ENCODE assay signal across 10 mouse cellular contexts in genomic region chr11:103144309-103145285, GRCm38 (mm10). TPM values are rescaled to one million over a fixed set of nuclear protein-coding genes. Genes with fewer than 3 reads are reported as not detected.
DNase-seq lines count a peak whose midpoint lies in the region; ATAC-seq lines count a peak whose summit lies in the region.
"Had no signal": no experiment of that assay in that cellular context is flagged by ENCODE, and none has a peak within 500 bp of the region (broad histone marks: within the 10 kb centered on the region; RNA-seq: fewer than 3 reads in every experiment).

No protein-coding gene starts in this region.

- peaks cover 46% of the 10 kb centered on the region for H3K4me1 ChIP-seq in heart, embryonic 12.5 days (replicated peaks)
- peaks cover 24% of the 10 kb centered on the region for H3K4me1 ChIP-seq in midbrain, embryonic 13.5 days (replicated peaks)

- ATAC-seq in heart, embryonic 12.5 days (ENCODE audit: insufficient number of reproducible peaks, low FRiP score) = no peak
- no peak for ATAC-seq in midbrain, embryonic 13.5 days

- peaks cover 1% of the 10 kb centered on the region; the same call in 1 of the 2 replicates for H3K36me3 ChIP-seq in heart, embryonic 12.5 days
- peaks cover 6% of the 10 kb centered on the region; the same call in 1 of the 2 replicates for H3K36me3 ChIP-seq in midbrain, embryonic 13.5 days

- DNase-seq in heart, postnatal 4 days = no peak
- DNase-seq in 3T3-L1 (ENCODE audit: low read depth, low spot score) = peak; percentile 86
- peak; percentile 62 for DNase-seq in adrenal gland, postnatal 14 days
- peak; percentile 27 for DNase-seq in kidney, postnatal 14 days
- DNase-seq in layer of hippocampus, adult 9-11 months = no peak
- DNase-seq in layer of hippocampus, postnatal 10 days (ENCODE audit: low spot score in 2 of 2) = no peak
- DNase-seq: cerebellum, postnatal 36 days; gastrocnemius, postnatal 10 days had no signal

- WGBS in heart, embryonic 12.5 days = 35% methylated on average over 12 of the region's 12 CpGs
- 48% methylated on average over 12 of the region's 12 CpGs for WGBS in midbrain, embryonic 13.5 days

- H3K4me3 ChIP-seq in heart, embryonic 12.5 days = no peak overlapping the region
- H3K4me3 ChIP-seq in midbrain, embryonic 13.5 days (replicated peaks) = no peak overlapping the region

- H3K9ac ChIP-seq in heart, embryonic 12.5 days = no peak overlapping the region
- H3K9ac ChIP-seq in midbrain, embryonic 13.5 days (replicated peaks) = no peak overlapping the region

- H3K4me2 ChIP-seq in heart, embryonic 12.5 days = no peak overlapping the region
- no peak overlapping the region for H3K4me2 ChIP-seq in midbrain, embryonic 13.5 days (replicated peaks)

- H3K27me3 ChIP-seq in heart, embryonic 12.5 days (replicated peaks) = no peaks in the 10 kb centered on the region
- H3K27me3 ChIP-seq in midbrain, embryonic 13.5 days = no peaks in the 10 kb centered on the region

- H3K9me3 ChIP-seq in heart, embryonic 12.5 days (replicated peaks) = no peaks in the 10 kb centered on the region
- no peaks in the 10 kb centered on the region for H3K9me3 ChIP-seq in midbrain, embryonic 13.5 days

- H3K27ac ChIP-seq in heart, embryonic 12.5 days (ENCODE audit: poor library complexity, severe bottlenecking) = peak overlapping the region; percentile 32
- no peak overlapping the region for H3K27ac ChIP-seq in midbrain, embryonic 13.5 days

RNA-seq across cellular contexts. Expression of gene Hexim2, which starts 12.4 kb away (rescaled TPM):
- 7.8 and 8.4 TPM in 2 replicates for polyA plus RNA-seq in heart, embryonic 12.5 days (2016; fragmentation: Nextera tagmentation; extraction: Ambion mirVana)
- 1 to 10 TPM; 4.2 to 4.8 TPM for total RNA-seq in heart, postnatal 4 days (2021)
- 3.9 and 5.6 TPM in 2 replicates for total RNA-seq in adrenal gland, postnatal 14 days (2021)
- 10 to 100 TPM; 14.4 to 16.9 TPM for total RNA-seq in layer of hippocampus, postnatal 10 days (2021)
- polyA plus RNA-seq in midbrain, embryonic 13.5 days (2015; fragmentation: Nextera tagmentation; extraction: Ambion mirVana) = 18.8 and 20.0 TPM in 2 replicates

RNA-seq across cellular contexts. Expression of gene Fmnl1, which starts 26.3 kb away (rescaled TPM):
- polyA plus RNA-seq in heart, embryonic 12.5 days (2016; fragmentation: Nextera tagmentation; extraction: Ambion mirVana) = 1.1 and 1.7 TPM in 2 replicates
- 1 to 10 TPM; 7.4 to 8.6 TPM for total RNA-seq in heart, postnatal 4 days (2021)
- 14.4 and 30.4 TPM in 2 replicates for total RNA-seq in adrenal gland, postnatal 14 days (2021)
- 10 to 100 TPM; 83.4 to 87.0 TPM for total RNA-seq in layer of hippocampus, postnatal 10 days (2021)
- 1.7 and 3.7 TPM in 2 replicates for polyA plus RNA-seq in midbrain, embryonic 13.5 days (2015; fragmentation: Nextera tagmentation; extraction: Ambion mirVana)

RNA-seq across cellular contexts. Expression of gene Hexim1, which starts 28.6 kb away (rescaled TPM):
- polyA plus RNA-seq in heart, embryonic 12.5 days (2016; fragmentation: Nextera tagmentation; extraction: Ambion mirVana) = 2.8 and 3.0 TPM in 2 replicates
- 10 to 100 TPM; 14.8 to 15.7 TPM for total RNA-seq in heart, postnatal 4 days (2021)
- 57.8 and 62.1 TPM in 2 replicates for total RNA-seq in adrenal gland, postnatal 14 days (2021)
- 10 to 100 TPM; 38.0 to 38.7 TPM for total RNA-seq in layer of hippocampus, postnatal 10 days (2021)
- polyA plus RNA-seq in midbrain, embryonic 13.5 days (2015; fragmentation: Nextera tagmentation; extraction: Ambion mirVana) = 3.5 and 3.9 TPM in 2 replicates

RNA-seq across cellular contexts. Expression of gene Acbd4, which starts 43.1 kb away (rescaled TPM):
- polyA plus RNA-seq in heart, embryonic 12.5 days (2016; fragmentation: Nextera tagmentation; extraction: Ambion mirVana) = 13.5 and 13.8 TPM in 2 replicates
- 10 to 100 TPM; 25.9 to 29.2 TPM for total RNA-seq in heart, postnatal 4 days (2021)
- total RNA-seq in adrenal gland, postnatal 14 days (2021) = 77.8 and 84.9 TPM in 2 replicates
- total RNA-seq in layer of hippocampus, postnatal 10 days (2021) = 10 to 100 TPM; 63.1 to 66.1 TPM
- 6.5 and 7.8 TPM in 2 replicates for polyA plus RNA-seq in midbrain, embryonic 13.5 days (2015; fragmentation: Nextera tagmentation; extraction: Ambion mirVana)

RNA-seq across cellular contexts. Expression of gene Plcd3, which starts 43.1 kb away (rescaled TPM):
- 5.8 and 6.6 TPM in 2 replicates for polyA plus RNA-seq in heart, embryonic 12.5 days (2016; fragmentation: Nextera tagmentation; extraction: Ambion mirVana)
- 10 to 100 TPM; 28.0 to 34.8 TPM for total RNA-seq in heart, postnatal 4 days (2021)
- total RNA-seq in adrenal gland, postnatal 14 days (2021) = 9.3 and 11.2 TPM in 2 replicates
- 10 to 100 TPM; 13.4 to 13.7 TPM for total RNA-seq in layer of hippocampus, postnatal 10 days (2021)
- polyA plus RNA-seq in midbrain, embryonic 13.5 days (2015; fragmentation: Nextera tagmentation; extraction: Ambion mirVana) = 0.99 and 1.1 TPM in 2 replicates

Comparison
In these comparisons a context has a peak if more than half of its experiments do, and no peak if none do; other contexts are left out.
1. DNase-seq: peak in 3T3-L1 (single experiment), adrenal gland, postnatal 14 days (single experiment) and kidney, postnatal 14 days (single experiment); none in heart, postnatal 4 days (single experiment), layer of hippocampus, adult 9-11 months (single experiment) and layer of hippocampus, postnatal 10 days (0 of 2).